Mouse (Mus musculus) fibroblast of lung, adult 2 months (primary cell): Measurements from ENCODE around the gene AL732309.1.

Source experiments
- DNase-seq: peaks from one replicate; pipeline ENCODE4 v3.0.0-alpha.2; 2011; ENCODE audit warnings: low read depth

Gene AL732309.1

DNA sequence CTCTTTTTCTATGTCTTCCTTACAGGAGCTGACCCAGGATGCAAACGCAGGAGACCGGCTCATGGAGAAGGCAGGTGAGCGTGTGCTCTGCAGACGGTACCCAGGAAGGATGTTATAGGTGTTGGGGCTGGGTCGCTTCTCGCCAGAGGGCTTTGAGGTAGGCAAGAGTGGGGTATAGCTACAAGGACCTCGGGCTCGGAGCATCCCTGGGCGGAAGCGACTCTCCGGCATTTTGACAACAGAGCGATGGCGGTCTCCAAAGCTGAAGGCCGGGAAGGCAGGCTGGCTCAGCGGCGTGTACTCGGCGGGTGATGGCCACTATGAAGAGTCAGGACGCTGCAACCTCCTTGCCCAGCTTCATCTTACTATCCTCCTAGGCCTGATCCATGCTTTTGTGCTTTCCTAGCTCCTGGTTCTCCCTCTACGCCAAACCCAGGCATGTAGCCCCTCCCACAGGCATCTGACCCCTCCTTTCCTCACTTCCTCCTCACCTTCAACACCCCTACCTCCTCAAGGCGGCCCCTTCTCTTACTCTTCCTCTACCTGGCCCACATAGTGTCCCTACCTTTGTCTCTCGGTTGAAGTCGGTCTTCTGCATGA is 33.3 kb downstream of the AL732309.1 start:
- no peak for DNase-seq

DNA sequence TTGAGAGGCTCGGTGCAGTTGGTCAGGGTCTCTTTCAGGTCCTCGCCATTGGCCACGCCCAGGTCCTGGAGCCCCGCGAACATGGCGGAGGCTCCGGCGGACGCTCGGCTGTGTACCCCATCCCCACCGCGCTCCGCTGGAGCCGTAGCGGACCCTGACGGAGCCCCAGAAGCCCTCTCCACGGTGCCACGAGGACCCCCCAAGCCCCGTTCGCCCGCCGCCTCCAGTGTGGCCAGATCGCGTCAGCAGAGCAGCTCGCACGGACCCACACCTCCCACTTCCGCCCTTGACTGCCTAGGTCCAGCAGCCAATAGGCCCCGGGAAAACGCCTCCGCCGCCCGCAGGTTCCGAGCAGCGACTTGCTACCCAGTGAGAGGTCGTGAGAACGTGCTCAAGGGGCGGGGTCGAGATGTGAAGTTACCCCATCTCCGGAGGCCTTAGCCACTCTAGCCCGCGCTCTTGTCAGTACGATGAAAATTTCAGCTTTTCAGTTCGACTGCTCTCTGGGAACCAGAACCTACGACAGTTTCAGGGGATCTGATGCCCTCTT is 35.5 kb downstream of the AL732309.1 start, which contains the start of gene Nelfb:
Gene Nelfb, minus strand, starts transcription at position 369 of the 550 bp plus-strand sequence.
- peak; percentile 83 for DNase-seq

DNA sequence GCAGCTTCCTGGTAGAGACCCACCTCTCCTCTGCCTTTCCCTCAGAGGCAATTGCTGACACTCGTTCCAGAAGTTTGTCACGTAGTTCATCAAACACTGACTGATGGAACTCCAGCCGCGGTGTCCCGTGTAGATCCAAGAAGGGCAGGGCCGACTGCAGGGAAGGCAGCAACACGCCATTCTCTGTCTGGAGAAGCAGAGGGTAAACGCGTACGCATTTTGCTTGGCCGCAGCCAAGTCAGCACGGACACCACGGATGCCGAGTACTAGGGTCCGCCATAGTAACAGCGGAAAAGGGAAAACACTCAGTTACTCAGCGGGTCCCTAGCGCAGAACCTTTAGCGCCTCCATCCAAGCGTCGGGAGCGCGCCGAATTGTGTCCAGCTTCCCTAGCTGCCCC is 36.0 kb downstream of the AL732309.1 start:
- DNase-seq, result no peak

DNA sequence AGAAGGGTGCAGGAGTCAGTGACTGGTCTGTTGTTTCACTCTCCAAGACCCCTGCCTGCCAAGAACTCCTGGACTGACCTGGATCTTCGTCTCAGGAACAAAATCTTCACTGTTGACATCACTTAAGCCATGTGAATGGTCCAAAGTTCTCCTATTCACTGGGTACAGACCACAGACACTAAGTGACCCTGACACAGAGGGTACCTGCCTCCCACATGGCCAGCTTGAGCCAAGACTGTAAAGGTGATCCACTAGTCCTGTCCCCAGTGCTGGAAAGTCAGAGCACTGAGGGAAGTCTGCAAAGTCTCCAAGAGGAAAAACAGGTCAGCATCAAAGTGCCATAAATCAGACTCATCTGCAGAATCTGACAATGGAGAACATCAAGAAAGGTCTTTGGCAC is 39.1 kb downstream of the AL732309.1 start:
- DNase-seq, result no peak

DNA sequence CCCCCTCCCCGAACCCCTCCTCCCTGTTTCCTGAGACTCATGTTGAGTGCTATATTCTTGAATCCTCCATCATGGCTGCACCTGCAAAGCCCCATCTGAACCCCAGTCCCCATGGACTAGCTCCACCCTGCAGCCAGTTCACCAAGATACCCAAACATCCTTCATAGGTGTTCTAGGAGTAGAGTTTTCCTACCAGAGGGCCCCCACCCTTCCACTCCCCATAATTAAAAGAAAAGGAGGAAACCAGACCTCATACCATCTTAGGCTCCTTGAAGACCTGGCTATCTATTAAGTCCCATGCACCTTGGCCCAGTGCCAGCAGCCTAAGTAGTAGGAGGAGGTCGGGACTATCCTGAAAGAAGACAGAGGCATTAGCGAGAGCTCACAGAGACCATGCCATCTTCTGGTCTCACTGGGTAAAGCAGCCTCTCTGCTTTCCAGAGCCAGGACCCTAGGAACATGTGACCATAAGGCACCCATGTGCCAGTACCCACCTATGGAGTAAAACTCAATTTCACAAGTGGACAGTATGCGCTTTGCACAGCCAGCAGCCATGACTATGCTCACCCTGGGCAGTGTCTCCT is 42.9 kb downstream of the AL732309.1 start:
- DNase-seq, result no peak

DNA sequence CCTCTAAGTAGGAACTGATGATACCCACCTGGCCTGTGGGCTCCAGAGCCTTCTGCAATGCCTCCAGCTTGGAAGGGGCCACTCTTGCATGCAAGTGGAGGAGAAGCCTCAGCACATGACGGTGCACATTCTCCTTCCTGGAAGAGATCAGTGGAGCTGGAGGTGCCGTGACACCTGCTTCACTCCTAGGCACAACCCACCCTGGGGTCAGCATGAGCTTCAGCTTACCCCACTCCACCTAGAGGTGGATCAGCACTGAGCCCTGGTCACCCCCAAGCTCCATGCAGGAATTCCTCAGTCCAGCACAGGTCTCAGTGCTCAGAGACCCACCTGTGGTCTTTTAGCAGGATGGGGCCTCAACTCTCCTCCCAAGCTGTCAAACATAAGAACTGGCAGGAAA is 46.0 kb downstream of the AL732309.1 start:
- no peak for DNase-seq

DNA sequence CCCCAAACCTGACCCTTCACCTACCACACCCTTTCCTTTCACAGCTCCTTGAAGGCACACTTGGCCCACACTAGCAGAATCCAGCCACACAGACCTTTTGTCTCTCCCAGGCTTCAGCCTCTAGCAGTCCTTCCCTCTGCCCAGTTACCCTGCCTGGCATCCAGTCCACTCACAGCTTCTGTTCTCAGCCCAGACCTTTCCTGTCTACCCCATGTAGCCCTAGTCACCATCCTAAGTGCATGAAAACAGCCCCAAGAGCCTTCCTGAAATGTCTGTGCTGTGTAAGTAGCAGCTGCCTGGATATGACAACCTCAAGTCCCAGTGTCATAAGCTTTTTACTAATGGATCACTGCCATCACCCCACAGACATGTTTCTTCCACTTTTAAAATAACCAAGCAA is 48.7 kb downstream of the AL732309.1 start:
- DNase-seq, result no peak

DNA sequence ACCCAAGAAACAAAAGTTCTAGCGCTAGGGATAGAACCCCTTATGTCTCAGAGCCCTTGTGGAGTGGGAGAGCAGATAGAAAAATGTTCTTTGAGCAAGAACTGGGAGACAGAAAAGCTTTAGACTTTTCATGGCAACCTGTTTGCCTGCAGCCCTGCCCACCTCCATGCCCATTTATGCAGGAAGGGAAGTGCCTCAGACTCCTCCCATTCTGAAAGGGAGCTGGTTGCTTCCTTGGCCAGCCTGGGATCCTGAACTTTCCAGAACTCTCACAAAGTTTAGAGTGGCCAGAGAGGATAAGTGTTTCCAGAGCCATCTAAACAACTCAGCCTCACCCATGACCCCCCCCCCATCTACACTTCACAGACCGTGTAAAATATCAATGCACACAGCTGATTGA is 49.5 kb downstream of the AL732309.1 start:
- no peak for DNase-seq

DNA sequence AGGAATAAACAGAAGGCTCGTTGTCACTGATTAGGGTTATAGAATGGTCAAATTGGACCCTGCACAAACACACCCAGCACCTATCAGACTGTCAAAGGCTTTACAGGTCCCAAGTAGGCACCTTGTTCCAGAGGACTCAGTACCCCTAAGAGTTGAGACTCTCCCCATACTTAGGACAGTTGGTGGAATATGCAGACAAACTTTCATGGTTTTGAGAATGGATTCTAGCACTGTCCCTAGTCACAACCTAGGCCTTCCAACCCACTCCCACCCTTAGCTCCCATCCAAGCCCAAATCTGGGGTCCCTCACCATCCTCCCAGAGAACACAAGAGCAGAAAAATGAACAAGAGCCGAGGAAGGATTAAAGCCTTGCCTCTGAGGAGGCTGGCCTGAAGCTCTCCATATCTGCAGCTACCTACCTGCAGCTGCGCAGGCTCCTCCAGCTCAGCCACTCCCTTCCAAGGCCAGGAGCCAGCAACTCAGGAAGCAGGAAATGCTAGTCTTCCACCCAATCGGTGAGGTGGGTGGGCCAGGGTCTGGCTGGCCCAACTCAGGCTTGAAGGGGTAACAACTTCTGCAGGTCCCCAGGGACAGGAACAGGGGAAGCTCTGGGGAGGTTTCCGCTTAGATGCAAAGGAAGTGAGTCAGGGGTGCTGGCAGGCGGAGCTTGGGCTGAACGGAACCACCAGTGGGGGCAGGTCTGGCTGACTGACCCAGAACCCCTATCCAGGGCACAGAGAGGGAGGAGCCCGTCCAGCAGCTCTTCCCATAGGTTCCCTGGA is 50.3 kb downstream of the AL732309.1 start, which contains the start of gene Tor4a:
Gene Tor4a, minus strand, starts transcription at position 715 of the 783 bp plus-strand sequence.
- peak; percentile 76 for DNase-seq

DNA sequence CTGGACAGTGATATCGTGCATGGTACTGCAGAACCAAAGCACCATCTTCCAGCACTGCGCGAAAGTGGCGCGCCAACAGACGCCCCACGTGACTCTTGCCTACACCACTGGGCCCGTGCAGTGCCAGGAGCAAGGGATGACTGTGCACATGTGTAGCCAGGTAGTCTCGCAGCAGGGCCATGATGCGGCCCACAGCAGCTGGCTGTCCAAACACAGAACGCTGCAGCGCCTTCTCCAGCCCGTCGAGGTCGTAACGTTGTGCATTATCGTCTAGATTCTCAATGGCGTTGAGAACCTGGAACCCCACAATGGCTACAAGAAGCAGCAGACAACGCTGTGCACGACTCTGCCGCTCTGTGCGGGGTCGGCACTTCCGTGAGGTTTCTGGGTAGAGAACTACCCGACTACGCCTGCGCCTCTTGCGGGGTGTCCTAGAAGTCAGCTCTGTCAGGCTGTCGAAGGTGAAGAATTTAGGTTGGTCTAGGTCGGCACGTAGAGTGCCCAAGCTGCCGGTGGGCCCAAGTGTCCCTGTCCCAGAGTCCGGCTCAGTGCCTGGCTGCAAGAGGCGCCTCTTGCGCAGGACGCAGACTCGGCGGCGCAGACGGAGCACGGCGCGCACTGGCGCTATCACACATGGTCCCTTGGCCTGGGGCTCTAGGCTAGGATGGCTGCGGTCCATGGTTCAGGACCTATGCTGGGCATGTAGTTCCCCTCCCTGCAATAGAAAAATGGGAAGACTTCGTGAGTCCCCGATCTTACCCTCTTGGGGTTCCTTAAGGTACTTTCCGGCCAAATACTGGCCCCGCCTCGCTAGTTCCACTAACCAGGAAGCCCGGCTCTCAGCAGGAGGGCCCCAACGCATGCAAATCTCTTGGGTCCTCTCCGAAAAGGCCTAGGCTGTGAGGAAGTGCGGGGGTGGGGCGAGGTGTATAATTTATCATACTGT is 51.2 kb downstream of the AL732309.1 start:
- DNase-seq, result no peak
